Mouse (Mus musculus) ES-Bruce4 (cell line): ENCODE data around the gene Sept9.

Experiments used
- CTCF ChIP-seq: IDR thresholded peaks from one replicate; pipeline ENCODE4 v1.8.1; 2011; ENCODE audit warnings: low read depth, low read length
- EP300 ChIP-seq: IDR thresholded peaks from 2 replicates; pipeline ENCODE4 v1.6.1; 2011; ENCODE audit warnings: low read depth, low read length; ENCODE audit not compliant: insufficient read depth
- POLR2A ChIP-seq: IDR thresholded peaks from one replicate; pipeline ENCODE4 v1.8.1; 2011; ENCODE audit warnings: low read length; ENCODE audit not compliant: insufficient read depth

GRCm38 (mm10) chr11:117318731-117319542 lies 119.5 kb downstream of the Sept9 start:
- TF ChIP-seq CTCF (no peak), EP300 (no peak), POLR2A (no peak)
